Mouse (Mus musculus) kidney, embryonic 16.5 days (tissue): Measurements from ENCODE around the gene Cx3cr1. TPM values are rescaled to one million over a fixed set of nuclear protein-coding genes. Genes with fewer than 3 reads are reported as not detected.

ENCODE experiments used
- ATAC-seq: fragments of 200-750 bp; cut with Nextera tagmentation; 2 replicates; pipeline ENCODE4 v1.8.0; 2017; ENCODE audit warnings: moderate TSS enrichment; ENCODE audit not compliant: low FRiP score, low TSS enrichment
- H3K27ac ChIP-seq: fragments of 300-500 bp; sonication (generic); 2 replicates; pipeline ENCODE4 v1.5.1; 2014; ENCODE audit warnings: low read length
- H3K27me3 ChIP-seq: fragments of 300-500 bp; sonication (generic); 2 replicates; pipeline ENCODE4 v1.6.1; 2014; ENCODE audit warnings: low read length, control low read depth, mixed read lengths; ENCODE audit not compliant: insufficient read depth
- H3K36me3 ChIP-seq: fragments of 300-500 bp; sonication (generic); 2 replicates; pipeline ENCODE4 v1.6.1; 2014; ENCODE audit warnings: low read length, control low read depth, mixed read lengths; ENCODE audit not compliant: insufficient read depth
- H3K4me1 ChIP-seq: fragments of 300-500 bp; sonication (generic); 2 replicates; pipeline ENCODE4 v1.6.1; 2014; ENCODE audit warnings: low read length, control low read depth, mixed read lengths; ENCODE audit not compliant: insufficient read depth
- H3K4me2 ChIP-seq: fragments of 300-500 bp; sonication (generic); replicated peaks from 2 replicates; pipeline ENCODE4 v1.6.1; 2014; ENCODE audit warnings: low read depth, low read length
- H3K4me3 ChIP-seq: fragments of 300-500 bp; sonication (generic); 2 replicates; pipeline ENCODE4 v1.5.1; 2014; ENCODE audit warnings: mild to moderate bottlenecking, low read length
- H3K9ac ChIP-seq: fragments of 300-500 bp; sonication (generic); replicated peaks from 2 replicates; pipeline ENCODE4 v1.6.1; 2014; ENCODE audit warnings: low read length
- H3K9me3 ChIP-seq: fragments of 300-500 bp; sonication (generic); 2 replicates; pipeline ENCODE4 v1.6.1; 2016; ENCODE audit warnings: low read length, control low read depth
- WGBS: fragments of 180-500 bp; shearing (Covaris S2); extraction: QIAGEN DNeasy Blood & Tissue Kit; methylation state at CpG from one replicate; pipeline ENCODE4 v1.1.7; 2014; 5-methylcytosine and 5-hydroxymethylcytosine counted together
- polyA plus RNA-seq: library from polyadenylated mRNA; unstranded; fragments of >200 nt; fragmentation: Nextera tagmentation; extraction: Ambion mirVana; gene quantifications from 2 replicates; pipeline ENCODE4 v1.2.1, GENCODE M21; 2015

Gene Cx3cr1
- polyA plus RNA-seq, 1 experiment from 2014 or later: 5.3 TPM

GRCm38 (mm10) chr9:119993092-119993844, 76.4 kb downstream of the Cx3cr1 start:
- no peak overlapping the region for H3K27ac ChIP-seq
- no peaks in the 10 kb centered on the region for H3K27me3 ChIP-seq
- no peak overlapping the region for H3K9ac ChIP-seq
- no peaks in the 10 kb centered on the region for H3K36me3 ChIP-seq
- WGBS: 72% methylated on average over 10 of the region's 10 CpGs
- H3K4me2 ChIP-seq: no peak overlapping the region
- ATAC-seq: no peak
- H3K9me3 ChIP-seq: no peaks in the 10 kb centered on the region
- H3K4me1 ChIP-seq: no peaks in the 10 kb centered on the region
- H3K4me3 ChIP-seq: no peak overlapping the region

- H3K36me3 ChIP-seq: no peaks in the 10 kb centered on the region
- no peaks in the 10 kb centered on the region for H3K9me3 ChIP-seq
- no peaks in the 10 kb centered on the region for H3K27me3 ChIP-seq
- ATAC-seq: no peak
- 33% methylated on average over 5 of the region's 5 CpGs for WGBS
- no peak overlapping the region for H3K4me2 ChIP-seq
- H3K9ac ChIP-seq: no peak overlapping the region
- no peak overlapping the region for H3K4me3 ChIP-seq
- no peaks in the 10 kb centered on the region for H3K4me1 ChIP-seq
- no peak overlapping the region for H3K27ac ChIP-seq
Measured at GRCm38 (mm10) chr9:119991310-119991709, 78.4 kb downstream of the Cx3cr1 start.

- Histone ChIP-seq H3K4me2 (no peak overlapping the region), H3K27ac (no peak overlapping the region), H3K4me1 (peaks cover 10% of the 10 kb centered on the region), H3K4me3 (no peak overlapping the region), H3K9me3 (no peaks in the 10 kb centered on the region), H3K27me3 (no peaks in the 10 kb centered on the region), H3K9ac (no peak overlapping the region), H3K36me3 (no peaks in the 10 kb centered on the region)
- ATAC-seq: no peak
- WGBS: 43% methylated on average over 7 of the region's 7 CpGs
Measured at GRCm38 (mm10) chr9:119988304-119988703, 81.4 kb downstream of the Cx3cr1 start.

- H3K4me1 ChIP-seq: peaks cover 31% of the 10 kb centered on the region
- no peaks in the 10 kb centered on the region for H3K27me3 ChIP-seq
- no peak overlapping the region for H3K27ac ChIP-seq
- no peak for ATAC-seq
- H3K4me2 ChIP-seq: no peak overlapping the region
- H3K9ac ChIP-seq: no peak overlapping the region
- H3K36me3 ChIP-seq: no peaks in the 10 kb centered on the region
- 69% methylated on average over 10 of the region's 10 CpGs for WGBS
- no peak overlapping the region for H3K4me3 ChIP-seq
- no peaks in the 10 kb centered on the region for H3K9me3 ChIP-seq
Measured at GRCm38 (mm10) chr9:119985881-119986574, 83.7 kb downstream of the Cx3cr1 start.

- peak within 1 kb of the TSS; percentile 98 for H3K27ac ChIP-seq
- H3K4me3 ChIP-seq: peak within 1 kb of the TSS; percentile 80
- peaks cover 38% of the 10 kb centered on the region for H3K4me1 ChIP-seq
- WGBS: 11% methylated on average over 14 of the region's 14 CpGs
- H3K36me3 ChIP-seq: no peaks in the 10 kb centered on the region
- ATAC-seq: peak; percentile 4; the same call in 1 of the 2 replicates
- H3K27me3 ChIP-seq: no peaks in the 10 kb centered on the region
- H3K4me2 ChIP-seq: peak within 1 kb of the TSS; percentile 99
- no peaks in the 10 kb centered on the region for H3K9me3 ChIP-seq
- peak within 1 kb of the TSS; percentile 77 for H3K9ac ChIP-seq
Measured at GRCm38 (mm10) chr9:119984536-119985011, 85.1 kb downstream of the Cx3cr1 start, which contains the start of gene Csrnp1. TSS of gene Csrnp1 (minus strand) at chr9:119984658.

GRCm38 (mm10) chr9:119983585-119984535, 85.8 kb downstream of the Cx3cr1 start:
- Histone ChIP-seq H3K36me3 (no peaks in the 10 kb centered on the region), H3K4me3 (peak overlapping the region; percentile 80), H3K4me1 (peaks cover 40% of the 10 kb centered on the region), H3K9ac (peak overlapping the region; percentile 77), H3K27ac (peak overlapping the region; percentile 98), H3K9me3 (no peaks in the 10 kb centered on the region), H3K4me2 (peak overlapping the region; percentile 99), H3K27me3 (no peaks in the 10 kb centered on the region)
- under 1% methylated on average over 65 of the region's 79 CpGs for WGBS
- peak; percentile 81 for ATAC-seq

GRCm38 (mm10) chr9:119982956-119983551, 86.6 kb downstream of the Cx3cr1 start:
- ATAC-seq: peak; percentile 2; the same call in 1 of the 2 replicates
- H3K9me3 ChIP-seq: no peaks in the 10 kb centered on the region
- peak overlapping the region; percentile 80 for H3K4me3 ChIP-seq
- H3K36me3 ChIP-seq: no peaks in the 10 kb centered on the region
- peak overlapping the region; percentile 98 for H3K27ac ChIP-seq
- WGBS: 0% methylated on average over 41 of the region's 48 CpGs
- peaks cover 48% of the 10 kb centered on the region for H3K4me1 ChIP-seq
- H3K27me3 ChIP-seq: no peaks in the 10 kb centered on the region
- H3K9ac ChIP-seq: peak overlapping the region; percentile 77
- H3K4me2 ChIP-seq: peak overlapping the region; percentile 99

GRCm38 (mm10) chr9:119982241-119982811, 87.4 kb downstream of the Cx3cr1 start:
- Histone ChIP-seq H3K4me3 (peak overlapping the region; percentile 80), H3K27me3 (no peaks in the 10 kb centered on the region), H3K9me3 (no peaks in the 10 kb centered on the region), H3K4me2 (peak overlapping the region; percentile 99), H3K4me1 (peaks cover 56% of the 10 kb centered on the region), H3K9ac (peak overlapping the region; percentile 77), H3K27ac (peak overlapping the region; percentile 98), H3K36me3 (no peaks in the 10 kb centered on the region)
- WGBS: 2% methylated on average over 11 of the region's 11 CpGs
- ATAC-seq: peak; percentile 28
